Mouse (Mus musculus) midbrain, embryonic 10.5 days (tissue): ENCODE measurements at regions not wholly inside any gene's neighbourhood (a gene's known extent, or its start where the extent isn't known, plus 50 kb on each side); places are given as distances from the start of the nearest gene placed in this dataset.

Experiments used
- DNase-seq: peaks from one replicate; pipeline ENCODE4 v3.0.0-alpha.2; 2017; ENCODE audit warnings: low spot score
- H3K27ac ChIP-seq: fragments of 300-500 bp; sonication (generic); replicated peaks from 2 replicates; pipeline ENCODE4 v1.5.1; 2016; ENCODE audit warnings: mild to moderate bottlenecking
- H3K27me3 ChIP-seq: fragments of 300-500 bp; sonication (generic); 2 replicates; pipeline ENCODE4 v1.6.1; 2016; ENCODE audit warnings: low read depth, mild to moderate bottlenecking; ENCODE audit not compliant: poor library complexity, severe bottlenecking
- H3K36me3 ChIP-seq: fragments of 300-500 bp; sonication (generic); 2 replicates; pipeline ENCODE4 v1.6.1; 2016; ENCODE audit warnings: mild to moderate bottlenecking, moderate library complexity
- H3K4me1 ChIP-seq: fragments of 300-500 bp; sonication (generic); 2 replicates; pipeline ENCODE4 v1.6.1; 2016
- H3K4me3 ChIP-seq: fragments of 300-500 bp; sonication (generic); 2 replicates; pipeline ENCODE4 v1.5.1; 2016; ENCODE audit warnings: mild to moderate bottlenecking, moderate library complexity
- H3K9me3 ChIP-seq: fragments of 300-500 bp; sonication (generic); replicated peaks from 2 replicates; pipeline ENCODE4 v1.6.1; 2016; ENCODE audit warnings: mild to moderate bottlenecking
- WGBS: fragments of 180-500 bp; shearing (Covaris S2); methylation state at CpG from one replicate; pipeline ENCODE4 v1.1.7; 2016; 5-methylcytosine and 5-hydroxymethylcytosine counted together

DNA sequence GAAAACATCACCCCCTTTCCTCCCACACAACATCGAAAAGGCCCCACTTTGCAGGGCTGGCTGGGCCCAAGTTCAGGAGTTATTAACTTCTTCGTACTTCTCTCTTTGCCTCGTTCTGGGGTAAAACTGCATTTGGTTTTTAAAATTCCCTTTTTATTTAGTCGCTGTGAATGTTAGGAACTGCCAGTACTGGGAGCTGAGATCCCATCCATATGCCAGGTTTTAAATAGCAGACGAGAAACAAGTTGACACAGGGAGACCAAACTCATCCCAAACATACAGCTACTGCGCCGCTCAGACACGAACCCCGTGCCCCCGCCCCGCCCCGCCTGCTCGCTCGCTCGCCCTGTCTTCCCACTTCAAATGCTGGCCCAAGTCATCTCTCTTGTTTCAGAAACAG lies 281.0 kb upstream of the 4930535I16Rik start:
- Histone ChIP-seq H3K4me1 (peaks cover 32% of the 10 kb centered on the region), H3K36me3 (no peaks in the 10 kb centered on the region), H3K9me3 (no peaks in the 10 kb centered on the region), H3K27me3 (peaks cover 55% of the 10 kb centered on the region), H3K4me3 (no peak overlapping the region), H3K27ac (no peak overlapping the region)
- 66% methylated on average over 15 of the region's 15 CpGs for WGBS
- no peak for DNase-seq

DNA sequence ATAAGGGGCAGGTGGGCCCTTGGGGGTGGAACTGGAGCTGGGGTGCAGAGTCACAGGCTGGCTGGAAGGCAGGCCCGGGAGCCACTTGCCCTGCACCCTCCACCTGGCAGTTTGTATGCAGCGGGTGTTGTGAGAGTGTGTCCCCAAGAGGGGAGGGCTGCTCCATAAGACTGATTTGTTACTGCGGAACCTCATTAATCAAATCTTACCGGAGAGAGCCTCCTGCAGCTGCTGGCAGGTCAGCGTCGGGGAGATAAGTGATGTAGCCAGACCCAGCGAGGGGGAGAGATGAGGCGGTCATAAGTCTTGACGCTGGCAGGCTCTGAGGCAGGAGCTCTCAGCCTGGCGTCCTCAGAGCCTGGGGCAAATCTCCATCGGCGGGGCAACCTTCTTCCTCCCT lies 278.9 kb upstream of the 4930535I16Rik start:
- no peaks in the 10 kb centered on the region for H3K9me3 ChIP-seq
- no peaks in the 10 kb centered on the region for H3K36me3 ChIP-seq
- no peak overlapping the region for H3K4me3 ChIP-seq
- DNase-seq: no peak
- H3K27me3 ChIP-seq: peaks cover 61% of the 10 kb centered on the region
- peaks cover 35% of the 10 kb centered on the region for H3K4me1 ChIP-seq
- 46% methylated on average over 12 of the region's 12 CpGs for WGBS
- H3K27ac ChIP-seq: peak overlapping the region; percentile 17; the same call in 1 of the 2 replicates

DNA sequence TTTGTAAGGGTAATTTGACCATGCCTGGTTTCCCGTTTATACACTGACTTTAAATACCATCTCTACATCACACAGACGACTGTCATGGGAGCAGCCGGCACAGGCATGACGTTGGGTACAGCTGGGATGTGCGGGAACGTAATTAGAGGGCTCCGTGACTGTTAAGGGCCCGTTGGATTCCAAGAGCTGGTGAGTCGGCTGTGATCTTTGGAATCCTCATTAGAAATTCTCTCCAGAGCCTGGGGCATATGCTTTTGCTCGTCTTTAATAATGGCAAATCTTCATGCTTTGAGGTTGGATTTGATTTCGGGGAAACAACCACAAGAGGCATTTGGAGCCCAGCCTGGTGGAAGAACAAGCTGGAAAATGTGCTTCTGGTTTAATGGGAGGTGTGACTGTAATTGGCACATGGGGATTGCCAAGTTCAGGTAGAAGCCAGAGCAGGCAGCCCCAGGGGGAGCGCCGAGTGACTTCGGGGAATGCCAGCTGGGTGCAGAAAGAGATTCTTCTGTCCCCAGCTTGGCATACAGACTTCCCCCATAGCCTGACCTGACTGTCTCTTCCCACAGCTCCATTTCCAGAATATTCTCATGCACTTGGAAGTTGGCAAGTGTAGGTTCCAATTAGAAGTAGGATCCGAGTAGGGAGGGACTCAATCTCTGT lies 275.4 kb upstream of the 4930535I16Rik start:
- H3K36me3 ChIP-seq: no peaks in the 10 kb centered on the region
- peaks cover 66% of the 10 kb centered on the region for H3K27me3 ChIP-seq
- H3K4me1 ChIP-seq: peaks cover 24% of the 10 kb centered on the region
- H3K27ac ChIP-seq: no peak overlapping the region
- DNase-seq: no peak
- 86% methylated on average over 15 of the region's 15 CpGs for WGBS
- H3K4me3 ChIP-seq: no peak overlapping the region
- no peaks in the 10 kb centered on the region for H3K9me3 ChIP-seq

DNA sequence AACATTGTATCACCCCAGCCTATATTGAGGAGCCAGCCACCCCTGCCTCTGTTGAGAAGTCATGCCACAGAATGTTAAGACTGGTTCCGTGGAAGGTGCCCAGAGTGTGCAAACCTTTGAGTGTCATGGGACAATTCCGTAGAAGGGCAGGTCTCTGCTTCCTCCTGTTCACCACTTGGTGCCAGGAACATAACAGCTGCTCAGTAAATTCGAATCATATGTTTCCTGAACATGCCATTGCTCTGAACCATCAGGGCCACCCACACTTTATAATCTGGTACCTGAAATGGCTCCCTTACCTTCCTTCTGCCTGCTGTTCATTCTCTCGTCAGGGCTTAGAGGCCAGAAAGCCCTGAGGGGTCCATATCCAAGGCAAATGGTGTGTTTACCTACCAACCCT lies 273.0 kb upstream of the 4930535I16Rik start:
- WGBS: 85% methylated on average over 4 of the region's 4 CpGs
- DNase-seq: no peak
- H3K4me3 ChIP-seq: no peak overlapping the region
- H3K27ac ChIP-seq: no peak overlapping the region
- no peaks in the 10 kb centered on the region for H3K9me3 ChIP-seq
- peaks cover 48% of the 10 kb centered on the region for H3K27me3 ChIP-seq
- no peaks in the 10 kb centered on the region for H3K36me3 ChIP-seq
- H3K4me1 ChIP-seq: peaks cover 36% of the 10 kb centered on the region

DNA sequence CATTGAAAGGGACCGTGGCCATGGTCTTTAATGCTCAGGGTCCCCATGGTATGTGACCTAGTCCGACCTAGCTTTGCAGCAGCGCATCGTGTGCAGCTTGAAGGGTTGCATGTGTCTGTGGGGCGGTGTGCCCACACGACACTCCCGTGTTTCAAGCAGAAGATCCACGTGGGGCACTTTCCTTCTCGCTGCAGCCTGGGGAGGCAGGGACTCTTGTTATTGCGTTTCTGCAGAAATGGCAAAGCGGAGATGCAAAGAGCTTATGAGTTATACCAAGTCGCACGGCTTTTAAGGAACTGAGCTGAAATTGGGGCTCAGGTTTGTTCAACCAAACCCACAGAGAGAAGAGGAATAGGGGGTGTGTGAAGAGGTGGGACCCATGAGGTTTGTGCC lies 272.2 kb upstream of the 4930535I16Rik start:
- DNase-seq: no peak
- H3K27me3 ChIP-seq: peaks cover 44% of the 10 kb centered on the region
- WGBS: 84% methylated on average over 13 of the region's 13 CpGs
- H3K9me3 ChIP-seq: no peaks in the 10 kb centered on the region
- no peak overlapping the region for H3K4me3 ChIP-seq
- H3K36me3 ChIP-seq: no peaks in the 10 kb centered on the region
- H3K27ac ChIP-seq: 0 out of 2 replicates have a peak overlapping the region, but pooled peaks have one; percentile 38
- peaks cover 36% of the 10 kb centered on the region for H3K4me1 ChIP-seq

DNA sequence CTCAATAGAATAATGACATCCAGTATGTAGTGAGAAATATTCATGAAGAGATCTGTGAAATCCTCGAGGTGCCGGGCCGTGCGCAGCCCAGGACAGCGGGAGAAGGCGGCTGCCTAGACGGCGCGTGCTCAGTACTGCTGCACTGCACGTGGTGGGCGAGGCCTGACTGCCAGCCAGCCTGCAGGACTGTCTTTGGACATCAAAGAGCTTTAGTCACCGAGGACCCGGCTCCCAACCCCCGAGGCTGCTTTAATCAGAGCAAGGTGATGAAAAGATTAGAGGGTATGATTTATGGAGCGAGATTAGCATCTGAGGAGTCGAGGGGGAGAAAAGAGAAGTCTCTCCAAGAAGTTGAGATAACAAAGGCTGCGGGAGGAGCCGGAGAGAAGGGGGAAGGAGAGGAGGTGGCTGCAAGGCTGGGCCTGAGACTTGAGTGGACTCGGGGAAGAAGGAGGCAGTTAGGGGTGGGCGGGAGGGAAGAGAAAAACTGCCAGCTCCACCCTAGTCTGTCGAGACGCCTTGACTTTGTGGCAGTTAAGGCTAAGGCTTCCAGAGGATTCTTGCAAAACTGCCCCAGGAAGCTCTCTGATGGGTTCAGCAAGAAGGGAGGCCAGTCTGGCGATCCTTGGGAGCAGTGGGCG lies 271.6 kb upstream of the 4930535I16Rik start:
- Histone ChIP-seq H3K36me3 (no peaks in the 10 kb centered on the region), H3K27me3 (peaks cover 41% of the 10 kb centered on the region), H3K4me3 (no peak overlapping the region), H3K9me3 (no peaks in the 10 kb centered on the region), H3K27ac (0 out of 2 replicates have a peak overlapping the region, but pooled peaks have one; percentile 38), H3K4me1 (peaks cover 36% of the 10 kb centered on the region)
- WGBS: 47% methylated on average over 24 of the region's 24 CpGs
- DNase-seq: no peak

DNA sequence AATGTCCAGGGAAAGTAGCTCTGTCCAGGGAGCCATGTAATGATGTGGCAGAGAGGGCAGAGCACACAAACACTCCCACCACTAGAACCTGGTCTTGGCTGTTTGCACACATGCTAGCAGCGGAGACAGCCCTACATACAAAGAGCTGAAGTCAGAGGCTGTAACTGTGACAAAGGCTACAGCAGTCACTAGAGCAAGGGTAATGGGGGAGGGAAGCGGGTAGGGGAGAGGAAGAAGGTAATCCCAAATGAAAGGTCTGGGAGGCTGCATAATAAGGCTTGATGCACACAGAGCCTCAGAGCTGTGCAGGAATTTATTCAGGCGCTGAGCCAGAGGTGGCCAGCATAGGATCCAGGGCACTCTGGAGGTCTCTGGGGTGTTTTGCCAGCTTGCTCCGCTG lies 269.3 kb upstream of the 4930535I16Rik start:
- peaks cover 38% of the 10 kb centered on the region for H3K27me3 ChIP-seq
- peaks cover 33% of the 10 kb centered on the region for H3K4me1 ChIP-seq
- no peaks in the 10 kb centered on the region for H3K36me3 ChIP-seq
- 31% methylated on average over 4 of the region's 4 CpGs for WGBS
- peak overlapping the region; percentile 79 for H3K27ac ChIP-seq
- H3K9me3 ChIP-seq: no peaks in the 10 kb centered on the region
- DNase-seq: peak; percentile 47
- H3K4me3 ChIP-seq: peak overlapping the region; percentile 3; the same call in 1 of the 2 replicates

DNA sequence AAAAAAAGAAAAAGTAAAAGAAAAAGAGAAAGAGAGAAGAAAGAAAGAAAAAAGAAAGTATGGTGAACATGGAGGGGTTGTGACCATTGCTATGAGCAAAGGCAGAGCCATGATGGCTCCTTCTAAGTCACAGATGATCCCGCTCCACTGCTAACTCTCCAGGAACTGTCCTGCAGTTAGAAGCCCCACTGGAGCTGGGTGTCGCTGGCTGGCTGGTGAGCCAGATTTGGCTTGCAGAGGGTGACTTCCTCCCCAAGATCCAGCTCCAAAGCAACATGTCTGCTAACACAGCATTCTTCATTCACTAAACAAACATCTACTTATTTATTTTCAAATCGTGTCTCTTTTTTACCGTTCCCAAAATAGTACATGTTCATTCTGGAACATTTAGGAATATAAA lies 263.5 kb upstream of the 4930535I16Rik start:
- DNase-seq: no peak
- Histone ChIP-seq H3K36me3 (no peaks in the 10 kb centered on the region), H3K4me3 (no peak overlapping the region), H3K4me1 (peaks cover 15% of the 10 kb centered on the region), H3K27ac (no peak overlapping the region), H3K27me3 (peaks cover 50% of the 10 kb centered on the region), H3K9me3 (no peaks in the 10 kb centered on the region)
- 88% methylated on average over 4 of the region's 4 CpGs for WGBS

DNA sequence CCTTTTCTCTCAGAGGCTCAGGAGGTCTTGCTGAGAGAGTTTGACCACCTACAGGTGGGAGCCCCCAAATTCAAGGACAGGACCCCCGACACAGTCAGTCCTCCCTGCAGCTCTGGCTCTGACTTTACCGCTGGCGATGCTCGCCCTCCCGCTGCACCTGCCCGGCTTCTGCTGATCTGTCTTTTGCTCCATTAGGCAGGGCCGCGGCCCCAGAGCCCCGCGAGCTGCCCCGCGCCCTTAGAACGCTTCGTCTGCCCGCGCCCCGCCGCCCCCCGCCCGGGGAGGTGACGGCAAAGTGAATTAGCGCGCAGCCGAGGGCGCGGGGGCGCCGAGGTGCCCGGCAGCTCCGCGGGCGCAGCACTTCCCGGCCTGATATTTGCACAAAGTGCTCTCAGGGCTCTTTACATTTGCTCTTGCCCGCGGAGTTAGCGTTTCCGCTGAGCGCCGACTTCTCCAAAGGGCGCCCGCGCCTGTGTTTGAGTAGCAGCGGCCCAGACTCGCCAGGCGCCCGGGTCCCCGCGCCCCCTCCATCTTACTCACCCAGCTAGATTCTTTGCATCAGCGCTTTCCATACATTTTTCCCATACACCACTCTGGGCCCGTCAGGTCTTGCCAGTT lies 260.7 kb upstream of the 4930535I16Rik start:
- 1% methylated on average over 50 of the region's 50 CpGs for WGBS
- Histone ChIP-seq H3K36me3 (no peaks in the 10 kb centered on the region), H3K27ac (peak overlapping the region; percentile 86), H3K9me3 (no peaks in the 10 kb centered on the region), H3K4me3 (peak overlapping the region; percentile 68), H3K27me3 (peaks cover 62% of the 10 kb centered on the region), H3K4me1 (peaks cover 13% of the 10 kb centered on the region)
- DNase-seq: peak; percentile 62

DNA sequence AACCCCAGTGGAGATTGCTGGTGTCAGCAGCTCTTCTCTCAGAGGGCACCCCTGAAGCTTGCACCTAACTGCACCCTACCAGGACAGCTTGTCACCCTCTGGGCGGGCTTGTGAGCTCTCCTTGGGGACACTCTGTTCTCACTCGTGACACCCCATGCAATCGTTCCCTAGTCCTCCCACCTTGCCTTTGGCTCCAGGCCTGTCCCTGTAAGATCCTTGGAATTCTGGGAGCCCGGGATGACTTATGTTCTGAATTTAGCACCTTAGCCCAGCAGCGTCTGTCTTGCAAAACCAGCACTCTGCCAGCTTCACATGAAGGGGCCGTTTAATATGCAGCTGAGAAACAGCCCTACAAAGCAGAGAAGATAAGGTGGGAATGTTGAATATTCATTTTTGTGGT lies 257.7 kb upstream of the 4930535I16Rik start:
- H3K27ac ChIP-seq: no peak overlapping the region
- no peaks in the 10 kb centered on the region for H3K36me3 ChIP-seq
- DNase-seq: no peak
- 77% methylated on average over 6 of the region's 6 CpGs for WGBS
- peaks cover 58% of the 10 kb centered on the region for H3K27me3 ChIP-seq
- peaks cover 19% of the 10 kb centered on the region for H3K4me1 ChIP-seq
- no peak overlapping the region for H3K4me3 ChIP-seq
- no peaks in the 10 kb centered on the region for H3K9me3 ChIP-seq

DNA sequence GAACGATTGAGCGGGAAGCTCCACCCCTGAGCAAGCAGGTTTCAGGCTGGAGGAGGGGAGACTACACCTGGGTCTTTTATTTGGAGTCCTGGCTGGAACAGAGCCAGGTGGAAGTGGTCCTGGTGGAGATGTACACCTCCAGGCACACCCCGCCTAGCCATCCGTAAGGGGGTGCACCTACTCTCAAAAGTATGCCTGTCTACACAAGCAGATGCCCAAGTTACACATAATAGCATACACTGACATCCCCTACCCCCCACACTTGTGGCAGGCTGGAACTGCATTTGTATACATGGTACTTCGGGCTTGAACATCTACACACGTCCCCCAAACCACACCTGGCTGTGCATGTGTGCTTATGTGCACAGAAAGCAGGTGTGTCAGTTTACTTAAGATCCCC lies 236.8 kb upstream of the 4930535I16Rik start:
- 86% methylated on average over 6 of the region's 6 CpGs for WGBS
- no peak for DNase-seq
- H3K9me3 ChIP-seq: peaks cover 6% of the 10 kb centered on the region; the same call in 1 of the 2 replicates
- no peak overlapping the region for H3K27ac ChIP-seq
- H3K36me3 ChIP-seq: no peaks in the 10 kb centered on the region
- peaks cover 18% of the 10 kb centered on the region for H3K4me1 ChIP-seq
- H3K27me3 ChIP-seq: peaks cover 23% of the 10 kb centered on the region
- H3K4me3 ChIP-seq: no peak overlapping the region

DNA sequence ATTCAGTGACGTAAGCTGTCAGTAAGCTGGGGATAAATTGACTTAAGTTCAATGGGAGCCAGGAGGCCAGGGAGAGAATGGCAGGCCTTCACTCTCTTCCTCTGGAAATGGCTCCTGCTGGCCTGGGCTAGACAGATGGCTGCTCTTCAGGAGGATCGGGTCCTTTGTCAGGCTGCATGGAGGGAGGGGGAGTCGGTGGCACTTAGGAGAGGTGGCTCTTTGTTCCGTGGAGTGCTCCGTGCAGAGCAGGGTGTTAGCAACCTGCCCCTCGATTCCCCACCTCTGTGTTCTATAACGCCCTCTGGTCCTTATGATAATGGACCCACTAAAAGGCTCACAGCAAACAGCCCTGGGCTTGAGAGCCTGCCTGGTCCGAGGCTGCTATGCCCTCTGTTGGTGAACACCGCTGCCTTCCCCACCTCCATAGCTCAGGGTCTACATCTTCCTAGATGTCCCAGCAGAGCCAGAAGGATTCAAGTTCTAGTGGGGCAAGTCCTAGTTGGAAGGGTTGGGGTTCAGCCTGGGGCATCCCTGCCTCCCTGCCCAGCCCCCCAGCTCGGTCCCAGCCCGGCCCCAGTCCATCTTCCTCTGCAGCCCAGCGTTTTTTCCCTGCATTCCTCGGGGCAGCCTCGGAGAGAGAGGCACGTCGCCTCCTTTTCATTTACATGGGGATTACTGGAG lies 232.1 kb upstream of the 4930535I16Rik start:
- Histone ChIP-seq H3K9me3 (no peaks in the 10 kb centered on the region), H3K4me1 (peaks cover 29% of the 10 kb centered on the region), H3K27ac (peak overlapping the region; percentile 87), H3K4me3 (peak overlapping the region; percentile 42), H3K27me3 (peaks cover 56% of the 10 kb centered on the region), H3K36me3 (no peaks in the 10 kb centered on the region)
- DNase-seq: peak; percentile 70
- 5% methylated on average over 16 of the region's 16 CpGs for WGBS
